Mouse (Mus musculus) erythroid progenitor cell, adult 5-6 weeks (primary cell): ENCODE data around the gene Txndc8. TPM values are rescaled to one million over a fixed set of nuclear protein-coding genes. Genes with fewer than 3 reads are reported as not detected.

Source experiments
- ATAC-seq: replicated peaks from 2 replicates; pipeline ENCODE4 v1.8.0; 2016; ENCODE audit warnings: moderate number of reproducible peaks, mild to moderate bottlenecking, moderate TSS enrichment, inconsistent platforms; ENCODE audit not compliant: poor library complexity, low FRiP score, severe bottlenecking
- total RNA-seq, 2 experiments: library from RNA; stranded (forward) in 1 of 2; stranded (reverse) in 1 of 2; fragments of 150-400 nt in 1 of 2; fragments of 186-747, 209-891 nt in 1 of 2; gene quantifications; 2 replicates each; pipeline versions ENCODE4 v1.2.3 to v1.2.4; 2015 to 2017; ENCODE audit warnings: low replicate concordance in 2 of 2

Gene Txndc8
- total RNA-seq (2015; ENCODE audit: low replicate concordance), result not detected in 2 replicates
- not detected in 2 replicates for total RNA-seq (2017; ENCODE audit: low replicate concordance)

GRCm38 (mm10) chr4:58009024-58009423 lies at the start of gene Txndc8:
Txndc8 (minus strand) TSS chr4:58009124.
- ATAC-seq, result no peak

GRCm38 (mm10) chr4:58055653-58056052 lies 46.7 kb upstream of the Txndc8 start:
- ATAC-seq, result no peak

- no peak for ATAC-seq
Observed at GRCm38 (mm10) chr4:58054441-58054840, 45.5 kb upstream of the Txndc8 start.

GRCm38 (mm10) chr4:58050746-58051145 lies 41.8 kb upstream of the Txndc8 start:
- ATAC-seq, result no peak

GRCm38 (mm10) chr4:58050276-58050675 lies 41.4 kb upstream of the Txndc8 start:
- ATAC-seq, result no peak

GRCm38 (mm10) chr4:58044833-58045232 lies 35.9 kb upstream of the Txndc8 start:
- no peak for ATAC-seq

- ATAC-seq, result no peak
Observed at GRCm38 (mm10) chr4:58044356-58044755, 35.4 kb upstream of the Txndc8 start.

GRCm38 (mm10) chr4:58040093-58040492 lies 31.2 kb upstream of the Txndc8 start:
- no peak for ATAC-seq

GRCm38 (mm10) chr4:58037096-58037705 lies 28.3 kb upstream of the Txndc8 start:
- ATAC-seq, result no peak

- ATAC-seq, result no peak
Observed at GRCm38 (mm10) chr4:58034663-58035062, 25.7 kb upstream of the Txndc8 start.

- ATAC-seq, result no peak
Observed at GRCm38 (mm10) chr4:58032714-58033113, 23.8 kb upstream of the Txndc8 start.

GRCm38 (mm10) chr4:58003501-58003900 lies 5.4 kb downstream of the Txndc8 start:
- ATAC-seq, result no peak

GRCm38 (mm10) chr4:57991425-57991824 lies 17.5 kb downstream of the Txndc8 start:
- ATAC-seq, result no peak

- ATAC-seq, result no peak
Observed at GRCm38 (mm10) chr4:57974400-57975117, 34.4 kb downstream of the Txndc8 start.

- ATAC-seq, result no peak
Observed at GRCm38 (mm10) chr4:57973592-57974268, 35.2 kb downstream of the Txndc8 start.

GRCm38 (mm10) chr4:57970285-57970684 lies 38.6 kb downstream of the Txndc8 start:
- ATAC-seq, result no peak

- no peak for ATAC-seq
Observed at GRCm38 (mm10) chr4:57967195-57967594, 41.7 kb downstream of the Txndc8 start.

- no peak for ATAC-seq
Observed at GRCm38 (mm10) chr4:57965516-57965915, 43.4 kb downstream of the Txndc8 start.

GRCm38 (mm10) chr4:57964143-57964542 lies 44.8 kb downstream of the Txndc8 start:
- no peak for ATAC-seq

GRCm38 (mm10) chr4:57959056-57959455 lies 49.9 kb downstream of the Txndc8 start:
- ATAC-seq, result no peak

GRCm38 (mm10) chr4:57958098-57958497 lies 50.8 kb downstream of the Txndc8 start:
- no peak for ATAC-seq
